Comparison of ENCODE assay signal across 8 mouse cellular contexts in the genomic region with DNA sequence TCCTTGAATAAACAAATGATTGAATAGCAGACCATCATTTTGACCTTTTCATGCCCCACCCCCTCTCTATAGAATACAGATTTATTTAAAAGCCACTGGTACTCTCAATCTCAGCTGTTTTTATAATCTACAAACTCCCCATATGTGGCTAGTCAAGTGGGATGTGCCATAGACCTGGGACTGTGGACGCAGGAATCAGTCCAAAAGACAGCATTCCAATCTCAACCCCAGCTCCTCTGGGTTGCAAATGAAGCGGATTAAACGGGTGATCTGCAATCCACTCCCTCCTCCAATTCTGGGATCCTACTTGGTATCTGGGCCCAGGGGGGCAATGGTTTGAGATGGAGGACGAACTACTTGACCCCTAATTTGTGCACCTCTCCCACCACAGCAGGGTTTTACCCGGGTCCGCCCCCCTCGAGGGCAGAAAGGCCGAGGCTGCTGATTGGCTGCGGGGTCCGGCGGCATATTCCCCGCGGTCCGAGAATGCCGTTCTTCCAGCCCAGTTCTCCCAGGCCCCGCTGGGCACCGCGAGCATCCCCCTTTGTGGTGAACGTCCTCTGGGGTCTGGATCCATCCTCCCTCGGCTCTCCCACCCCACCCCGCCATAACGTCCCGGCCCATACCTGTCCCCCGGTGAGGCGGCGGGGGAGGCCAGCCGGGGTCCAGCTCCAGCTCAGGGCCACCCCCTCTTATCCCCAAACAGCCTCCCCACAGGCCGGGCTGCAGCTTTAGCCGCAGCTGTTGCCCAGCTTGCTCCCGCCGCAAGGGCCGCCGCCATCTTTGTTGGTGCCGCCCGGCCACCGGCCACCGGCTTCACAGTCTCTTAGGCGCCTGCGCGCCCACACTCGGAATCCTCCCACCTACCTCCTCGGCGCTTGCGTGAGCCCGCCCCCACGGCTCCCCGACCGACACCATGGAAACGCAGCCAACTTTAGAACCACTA. TPM values are rescaled to one million over a fixed set of nuclear protein-coding genes. Genes with fewer than 3 reads are reported as not detected.
DNase-seq lines count a peak whose midpoint lies in the region; ATAC-seq and TF ChIP-seq lines count a peak whose summit lies in the region.

A gene (minus strand): TSS at position 856 of the 946 bp plus-strand sequence.

- H3K4me2 ChIP-seq in forebrain, embryonic 14.5 days (ENCODE audit: low read length) = peak within 1 kb of the TSS; percentile 72
- peak within 1 kb of the TSS; percentile 69 for H3K4me2 ChIP-seq in neural tube, embryonic 15.5 days

- H3K4me1 ChIP-seq in ES-Bruce4 (ENCODE audit: control insufficient read depth, insufficient read depth, low read length) = peaks cover 2% of the 10 kb centered on the region
- H3K4me1 ChIP-seq in forebrain, embryonic 14.5 days (ENCODE audit: control insufficient read depth, insufficient read depth, low read length) = peaks cover 9% of the 10 kb centered on the region
- H3K4me1 ChIP-seq in neural tube, embryonic 15.5 days = peaks cover 41% of the 10 kb centered on the region

- H3K4me3 ChIP-seq in ES-Bruce4 (ENCODE audit: low read depth, low read length) = peak within 1 kb of the TSS; percentile 87
- H3K4me3 ChIP-seq in forebrain, embryonic 14.5 days (ENCODE audit: low read depth, low read length) = peak within 1 kb of the TSS; percentile 98
- peak within 1 kb of the TSS; percentile 81 for H3K4me3 ChIP-seq in neural tube, embryonic 15.5 days (replicated peaks)

- intact Hi-C loops in heart, postnatal 14 days (cut with DNase I) = no loop called here

- ATAC-seq in cerebellum, adult (ENCODE audit: insufficient number of reproducible peaks, low FRiP score, low TSS enrichment) = peak; percentile 91
- peak; percentile 97 for ATAC-seq in forebrain, embryonic 14.5 days
- peak; percentile 94 for ATAC-seq in neural tube, embryonic 15.5 days (ENCODE audit: low FRiP score)

- WGBS in forebrain, embryonic 14.5 days = under 1% methylated on average over 49 of the region's 49 CpGs
- WGBS in neural tube, embryonic 15.5 days = under 1% methylated on average over 49 of the region's 49 CpGs

- no peak for TF ChIP-seq EP300 in ES-Bruce4 (IDR thresholded peaks at IDR 0.05; ENCODE audit: insufficient read depth, low read depth, low read length)

- no peak for TF ChIP-seq POLR2A in ES-Bruce4 (IDR thresholded peaks at IDR 0.05; ENCODE audit: insufficient read depth, low read length)

- no peaks in the 10 kb centered on the region for H3K27me3 ChIP-seq in ES-Bruce4 (ENCODE audit: control insufficient read depth, insufficient read depth, low read length, poor library complexity, severe bottlenecking)
- no peaks in the 10 kb centered on the region for H3K27me3 ChIP-seq in forebrain, embryonic 14.5 days (replicated peaks; ENCODE audit: control insufficient read depth, insufficient read depth, low read length)
- H3K27me3 ChIP-seq in neural tube, embryonic 15.5 days (replicated peaks) = no peaks in the 10 kb centered on the region

- no peaks in the 10 kb centered on the region for H3K9me3 ChIP-seq in ES-Bruce4 (replicated peaks; ENCODE audit: control insufficient read depth, insufficient read depth, low read length, poor library complexity, severe bottlenecking)
- no peaks in the 10 kb centered on the region for H3K9me3 ChIP-seq in forebrain, embryonic 14.5 days (replicated peaks; ENCODE audit: control insufficient read depth, low read length)
- no peaks in the 10 kb centered on the region for H3K9me3 ChIP-seq in neural tube, embryonic 15.5 days (replicated peaks)

- peak; percentile 97 for DNase-seq in forebrain, embryonic 14.5 days (ENCODE audit: low spot score)
- peak; percentile 95 to 97 for DNase-seq in heart, postnatal 14 days
- DNase-seq in layer of hippocampus, adult 11-12 months (ENCODE audit: low spot score) = peak; percentile 95
- DNase-seq in lung, adult 18-20 months = peak; percentile 94 to 95
- peak; percentile 94 for DNase-seq in testis, postnatal 14 days (ENCODE audit: low spot score)

- H3K27ac ChIP-seq in ES-Bruce4 (ENCODE audit: insufficient read depth, low read length) = peak within 1 kb of the TSS; percentile 83
- peak within 1 kb of the TSS; percentile 94 for H3K27ac ChIP-seq in forebrain, embryonic 14.5 days (ENCODE audit: low read depth, low read length)
- peak within 1 kb of the TSS; percentile 93 for H3K27ac ChIP-seq in neural tube, embryonic 15.5 days (replicated peaks)

- TF ChIP-seq CTCF in ES-Bruce4 (IDR thresholded peaks at IDR 0.05; ENCODE audit: low read depth, low read length) = no peak

- H3K9ac ChIP-seq in ES-Bruce4 (ENCODE audit: low read depth, poor library complexity, severe bottlenecking) = peak within 1 kb of the TSS; percentile 96
- peak within 1 kb of the TSS; percentile 97 for H3K9ac ChIP-seq in forebrain, embryonic 14.5 days (ENCODE audit: low read length)
- H3K9ac ChIP-seq in neural tube, embryonic 15.5 days (replicated peaks) = peak within 1 kb of the TSS; percentile 98

- H3K36me3 ChIP-seq in ES-Bruce4 (ENCODE audit: control insufficient read depth, insufficient read depth, low read length, poor library complexity, severe bottlenecking) = peaks cover 6% of the 10 kb centered on the region; the same call in 1 of the 2 replicates
- peaks cover 58% of the 10 kb centered on the region for H3K36me3 ChIP-seq in forebrain, embryonic 14.5 days (ENCODE audit: control insufficient read depth, insufficient read depth, low read length)
- peaks cover 46% of the 10 kb centered on the region for H3K36me3 ChIP-seq in neural tube, embryonic 15.5 days

RNA-seq across cellular contexts. Expression of the gene that starts here (rescaled TPM):
- 48.4 and 51.2 TPM in 2 replicates for polyA plus RNA-seq in ES-Bruce4 (2011; ENCODE audit: insufficient read depth, insufficient read length, low read depth, missing spikeins)
- polyA plus RNA-seq in forebrain, embryonic 14.5 days (2014; fragmentation: Nextera tagmentation; extraction: Ambion mirVana) = 89.9 and 104 TPM in 2 replicates
- total RNA-seq in heart, postnatal 14 days (2021) = 10 to 100 TPM; 20.0 to 22.4 TPM
- polyA plus RNA-seq in neural tube, embryonic 15.5 days (2015; fragmentation: Nextera tagmentation; extraction: Ambion mirVana) = 87.4 and 91.6 TPM in 2 replicates

Comparison
In these comparisons a context has a peak if more than half of its experiments do, and no peak if none do; other contexts are left out.
1. Peak in every context shown above with its lines: DNase-seq, ATAC-seq, H3K4me3 ChIP-seq and H3K27ac ChIP-seq.